Mouse (Mus musculus) megakaryocyte, embryonic 14.5 days (primary cell): ENCODE measurements at regions not wholly inside any gene's neighbourhood (a gene's known extent, or its start where the extent isn't known, plus 50 kb on each side); places are given as distances from the start of the nearest gene placed in this dataset.

Experiments used
- FLI1 ChIP-seq: IDR thresholded peaks from 2 replicates; pipeline ENCODE4 v1.6.1; 2012; ENCODE audit warnings: low read length, inconsistent platforms, mixed read lengths
- GATA1 ChIP-seq: IDR thresholded peaks from 3 replicates; pipeline ENCODE4 v1.6.1; 2012; ENCODE audit warnings: mixed read lengths, low read length, inconsistent platforms, borderline replicate concordance

DNA sequence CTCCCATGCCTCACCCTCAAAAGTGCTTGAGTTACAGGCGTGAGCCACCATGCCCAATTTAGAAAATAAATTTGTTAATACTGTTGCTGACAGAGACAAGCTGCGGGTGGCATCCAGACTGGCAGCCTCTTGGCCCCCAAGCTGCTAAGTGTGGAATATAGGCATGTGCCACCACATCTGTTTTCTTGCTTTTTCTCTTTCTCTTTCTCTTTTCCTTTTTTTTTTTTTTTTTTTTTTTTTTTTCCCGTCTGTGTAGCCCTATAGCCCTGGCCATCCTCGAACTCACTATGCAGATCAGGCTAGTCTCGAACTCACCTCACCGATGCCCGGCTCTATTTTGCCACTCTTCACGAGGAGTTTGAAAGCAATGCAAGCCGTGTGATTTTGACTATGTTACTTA, 78.7 kb upstream of the Chd2 start:
- TF ChIP-seq GATA1, result no peak
- no peak for TF ChIP-seq FLI1
